Mouse (Mus musculus) midbrain, embryonic 11.5 days (tissue): ENCODE results near the gene Disp2. TPM values are rescaled to one million over a fixed set of nuclear protein-coding genes. Genes with fewer than 3 reads are reported as not detected.

Experiments used
- ATAC-seq: fragments of 200-750 bp; cut with Nextera tagmentation; 2 replicates; pipeline ENCODE4 v1.8.0; 2017; ENCODE audit warnings: moderate TSS enrichment, moderate library complexity; ENCODE audit not compliant: low FRiP score
- DNase-seq: peaks from one replicate; pipeline ENCODE4 v3.0.0; 2015; ENCODE audit warnings: low spot score; ENCODE audit errors: missing footprints
- H3K27ac ChIP-seq: fragments of 300-500 bp; sonication (generic); 2 replicates; pipeline ENCODE4 v1.5.1; 2014; ENCODE audit warnings: low read depth, low read length
- H3K27me3 ChIP-seq: fragments of 300-500 bp; sonication (generic); 2 replicates; pipeline ENCODE4 v1.6.1; 2014; ENCODE audit warnings: mild to moderate bottlenecking, low read length, moderate library complexity, mixed read lengths; ENCODE audit not compliant: control insufficient read depth, insufficient read depth
- H3K36me3 ChIP-seq: fragments of 300-500 bp; sonication (generic); 2 replicates; pipeline ENCODE4 v1.6.1; 2014; ENCODE audit warnings: mild to moderate bottlenecking, low read length, moderate library complexity, mixed read lengths; ENCODE audit not compliant: control insufficient read depth, insufficient read depth
- H3K4me1 ChIP-seq: fragments of 300-500 bp; sonication (generic); 2 replicates; pipeline ENCODE4 v1.6.1; 2014; ENCODE audit warnings: low read length; ENCODE audit not compliant: control insufficient read depth, insufficient read depth
- H3K4me2 ChIP-seq: fragments of 300-500 bp; sonication (generic); 2 replicates; pipeline ENCODE4 v1.6.1; 2014; ENCODE audit warnings: mild to moderate bottlenecking, moderate library complexity
- H3K4me3 ChIP-seq: fragments of 300-500 bp; sonication (generic); 2 replicates; pipeline ENCODE4 v1.5.1; 2014; ENCODE audit warnings: low read depth, low read length
- H3K9ac ChIP-seq: fragments of 300-500 bp; sonication (generic); 2 replicates; pipeline ENCODE4 v1.6.1; 2014; ENCODE audit warnings: low read length
- H3K9me3 ChIP-seq: fragments of 300-500 bp; sonication (generic); 2 replicates; pipeline ENCODE4 v1.6.1; 2016; ENCODE audit warnings: low read length; ENCODE audit not compliant: control insufficient read depth
- WGBS: fragments of 180-500 bp; shearing (Covaris S2); extraction: QIAGEN DNeasy Blood & Tissue Kit; methylation state at CpG from one replicate; pipeline ENCODE4 v1.1.7; 2014; 5-methylcytosine and 5-hydroxymethylcytosine counted together
- polyA plus RNA-seq: library from polyadenylated mRNA; unstranded; fragments of >200 nt; fragmentation: Nextera tagmentation; extraction: Ambion mirVana; gene quantifications from 2 replicates; pipeline ENCODE4 v1.2.1, GENCODE M21; 2014

The Disp2 gene
- polyA plus RNA-seq, 1 experiment from 2014 or later: 7.8 TPM

GRCm38 (mm10) chr2:118764094-118764831 lies 15.3 kb upstream of the Disp2 start:
- no peak overlapping the region for H3K9ac ChIP-seq
- no peak for ATAC-seq
- no peaks in the 10 kb centered on the region for H3K9me3 ChIP-seq
- H3K27me3 ChIP-seq: peaks cover 5% of the 10 kb centered on the region; the same call in 1 of the 2 replicates
- H3K27ac ChIP-seq: no peak overlapping the region
- no peak overlapping the region for H3K4me2 ChIP-seq
- no peak overlapping the region for H3K4me3 ChIP-seq
- DNase-seq: peak; percentile 90
- 29% methylated on average over 11 of the region's 11 CpGs for WGBS
- H3K4me1 ChIP-seq: peaks cover 25% of the 10 kb centered on the region
- H3K36me3 ChIP-seq: no peaks in the 10 kb centered on the region

- peaks cover 25% of the 10 kb centered on the region for H3K4me1 ChIP-seq
- peaks cover 5% of the 10 kb centered on the region; the same call in 1 of the 2 replicates for H3K27me3 ChIP-seq
- no peak overlapping the region for H3K9ac ChIP-seq
- no peak overlapping the region for H3K4me3 ChIP-seq
- no peaks in the 10 kb centered on the region for H3K36me3 ChIP-seq
- no peak overlapping the region for H3K4me2 ChIP-seq
- H3K27ac ChIP-seq: no peak overlapping the region
- no peak for ATAC-seq
- H3K9me3 ChIP-seq: no peaks in the 10 kb centered on the region
- 79% methylated on average over 5 of the region's 5 CpGs for WGBS
- no peak for DNase-seq
Observed at GRCm38 (mm10) chr2:118764875-118765274, 14.6 kb upstream of the Disp2 start.

GRCm38 (mm10) chr2:118766041-118767033 lies 13.2 kb upstream of the Disp2 start:
- no peak for DNase-seq
- no peak overlapping the region for H3K4me2 ChIP-seq
- no peak for ATAC-seq
- no peak overlapping the region for H3K27ac ChIP-seq
- H3K9ac ChIP-seq: no peak overlapping the region
- H3K36me3 ChIP-seq: no peaks in the 10 kb centered on the region
- H3K9me3 ChIP-seq: no peaks in the 10 kb centered on the region
- peaks cover 22% of the 10 kb centered on the region for H3K4me1 ChIP-seq
- 70% methylated on average over 10 of the region's 10 CpGs for WGBS
- H3K27me3 ChIP-seq: peaks cover 5% of the 10 kb centered on the region; the same call in 1 of the 2 replicates
- no peak overlapping the region for H3K4me3 ChIP-seq

GRCm38 (mm10) chr2:118772158-118772874 lies 7.2 kb upstream of the Disp2 start, which contains the start of gene Phgr1:
Phgr1 (plus strand) TSS chr2:118772769.
- no peaks in the 10 kb centered on the region for H3K27me3 ChIP-seq
- DNase-seq (no peak), ATAC-seq (no peak)
- H3K9ac ChIP-seq: no peak within 1 kb of the TSS
- no peak within 1 kb of the TSS for H3K27ac ChIP-seq
- no peak within 1 kb of the TSS for H3K4me3 ChIP-seq
- no peaks in the 10 kb centered on the region for H3K9me3 ChIP-seq
- H3K36me3 ChIP-seq: no peaks in the 10 kb centered on the region
- no peak within 1 kb of the TSS for H3K4me2 ChIP-seq
- H3K4me1 ChIP-seq: no peaks in the 10 kb centered on the region
- 81% methylated on average over 6 of the region's 6 CpGs for WGBS

- H3K4me1 ChIP-seq: peaks cover 4% of the 10 kb centered on the region
- WGBS: 90% methylated on average over 2 of the region's 2 CpGs
- ATAC-seq: no peak
Observed at GRCm38 (mm10) chr2:118774536-118774935, 5.0 kb upstream of the Disp2 start.

GRCm38 (mm10) chr2:118775396-118775795 lies 4.1 kb upstream of the Disp2 start:
- Histone ChIP-seq H3K27ac (no peak overlapping the region), H3K9me3 (no peaks in the 10 kb centered on the region), H3K4me3 (no peak overlapping the region), H3K36me3 (no peaks in the 10 kb centered on the region), H3K27me3 (no peaks in the 10 kb centered on the region), H3K9ac (no peak overlapping the region), H3K4me1 (peaks cover 6% of the 10 kb centered on the region), H3K4me2 (no peak overlapping the region)
- 74% methylated on average over 1 of the region's 1 CpGs for WGBS
- ATAC-seq (no peak), DNase-seq (peak; percentile 4)

More at GRCm38 (mm10) chr2:118774536-118774935, 5.0 kb upstream of the Disp2 start:
- no peaks in the 10 kb centered on the region for H3K36me3 ChIP-seq
- no peak overlapping the region for H3K9ac ChIP-seq
- no peak overlapping the region for H3K4me3 ChIP-seq
- H3K4me2 ChIP-seq: no peak overlapping the region
- H3K27ac ChIP-seq: no peak overlapping the region
- peak; percentile 8 for DNase-seq
- no peaks in the 10 kb centered on the region for H3K9me3 ChIP-seq
- no peaks in the 10 kb centered on the region for H3K27me3 ChIP-seq

GRCm38 (mm10) chr2:118775846-118776245 lies 3.7 kb upstream of the Disp2 start:
- Histone ChIP-seq H3K4me2 (no peak overlapping the region), H3K27me3 (no peaks in the 10 kb centered on the region), H3K9ac (no peak overlapping the region), H3K36me3 (no peaks in the 10 kb centered on the region), H3K27ac (no peak overlapping the region), H3K9me3 (no peaks in the 10 kb centered on the region), H3K4me1 (peaks cover 6% of the 10 kb centered on the region), H3K4me3 (no peak overlapping the region)
- DNase-seq (no peak), ATAC-seq (no peak)
- WGBS: 78% methylated on average over 3 of the region's 4 CpGs

- no peak overlapping the region for H3K4me3 ChIP-seq
- ATAC-seq (no peak), DNase-seq (peak; percentile 64)
- H3K27me3 ChIP-seq: no peaks in the 10 kb centered on the region
- no peak overlapping the region for H3K9ac ChIP-seq
- H3K4me1 ChIP-seq: peaks cover 6% of the 10 kb centered on the region
- H3K27ac ChIP-seq: no peak overlapping the region
- no peak overlapping the region for H3K4me2 ChIP-seq
- no peaks in the 10 kb centered on the region for H3K9me3 ChIP-seq
- no peaks in the 10 kb centered on the region for H3K36me3 ChIP-seq
- WGBS: 85% methylated on average over 2 of the region's 2 CpGs
Observed at GRCm38 (mm10) chr2:118776295-118776694, 3.2 kb upstream of the Disp2 start.
